Mouse (Mus musculus): ENCODE results near the gene Elavl1.
"Not testable (repeated sequence)": the region's sequence is repeated elsewhere in the genome, so short reads cannot be mapped to it uniquely, and the experiment has no call there.

Elavl1 gene

DNA sequence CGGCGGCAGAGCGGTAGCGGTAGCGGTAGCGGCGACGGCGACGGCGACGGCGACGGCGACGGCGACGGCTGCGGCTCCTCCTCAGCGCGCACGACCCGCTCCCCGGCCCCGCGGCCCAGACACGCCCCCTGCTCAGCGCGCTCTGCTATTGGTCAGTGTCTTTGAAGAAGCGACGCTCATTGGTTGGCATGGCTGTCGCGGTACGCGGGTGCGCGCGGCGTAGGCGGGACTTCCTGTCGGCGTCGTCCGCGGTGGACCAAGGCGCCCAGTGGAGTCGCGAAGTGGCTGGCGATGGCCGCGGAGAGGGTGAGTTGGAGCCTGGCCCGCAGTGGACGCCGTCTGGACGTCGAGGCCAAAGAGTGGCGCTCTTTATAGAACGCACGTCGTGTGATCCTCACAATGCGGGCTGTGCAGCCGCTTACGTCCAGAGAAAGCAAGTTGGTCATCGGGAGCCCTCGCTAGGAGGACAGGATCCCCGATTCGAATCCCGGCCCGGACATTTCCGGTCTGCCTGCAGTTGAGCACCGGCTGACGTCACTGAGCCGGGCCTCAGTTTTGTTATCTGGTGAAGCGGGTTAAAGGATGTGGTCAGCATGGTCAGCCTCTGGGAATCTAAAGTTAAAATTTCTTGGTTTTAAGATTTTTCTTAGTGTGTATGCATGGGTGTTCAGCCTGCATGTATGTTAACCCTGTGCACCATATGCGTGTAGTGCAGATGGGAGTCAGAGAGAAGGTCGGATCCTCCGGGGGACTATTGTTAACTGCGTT, at the start of gene Elavl1, which contains the start of gene Ccl25:
TSS of gene Elavl1 (minus strand) at position 431 of the 768 bp plus-strand sequence.
TSS of gene Ccl25 (plus strand) at position 228 of the 768 bp plus-strand sequence.
- DNase-seq (ENCODE audit: low spot score), result peak; percentile 96

DNA sequence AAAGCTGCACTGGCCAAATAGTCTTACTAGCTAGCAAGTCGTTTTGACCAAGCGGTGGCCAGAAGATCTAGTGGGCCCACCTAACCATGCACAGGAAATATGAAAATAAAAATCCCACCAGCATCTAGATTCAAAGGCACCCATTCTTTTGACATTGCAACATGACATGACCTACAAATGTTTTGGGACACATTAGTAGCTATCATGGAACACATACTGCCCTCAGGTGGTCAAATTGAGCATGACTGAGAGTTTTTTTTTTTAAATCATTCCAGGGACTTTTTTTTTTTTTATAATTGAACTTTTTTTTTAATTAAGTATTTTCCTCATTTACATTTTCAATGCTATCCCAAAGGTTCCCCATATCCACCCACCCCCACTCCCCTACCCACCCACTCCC, 47.4 kb upstream of the Elavl1 start:
- DNase-seq (ENCODE audit: low spot score), result no peak

DNA sequence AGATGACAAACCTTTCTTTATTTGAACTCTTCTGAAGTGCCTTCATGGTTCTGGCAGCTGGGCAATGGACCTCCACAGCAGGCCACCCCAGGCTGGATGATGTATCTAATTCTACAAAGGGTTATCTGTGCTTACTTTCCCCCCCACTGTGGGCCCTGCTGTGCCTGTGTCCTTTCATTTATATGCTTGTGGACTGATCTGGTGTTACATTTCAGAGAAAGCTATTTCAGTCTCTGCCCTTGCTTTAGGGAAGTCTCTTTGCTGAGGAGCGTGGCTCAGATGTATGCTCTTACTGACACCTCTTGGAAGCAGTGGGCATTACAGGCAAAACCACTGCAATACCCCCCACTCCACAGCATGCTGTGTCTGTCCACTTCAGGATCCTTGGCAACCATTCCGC, 44.9 kb upstream of the Elavl1 start:
- no peak for DNase-seq (ENCODE audit: low spot score)

DNA sequence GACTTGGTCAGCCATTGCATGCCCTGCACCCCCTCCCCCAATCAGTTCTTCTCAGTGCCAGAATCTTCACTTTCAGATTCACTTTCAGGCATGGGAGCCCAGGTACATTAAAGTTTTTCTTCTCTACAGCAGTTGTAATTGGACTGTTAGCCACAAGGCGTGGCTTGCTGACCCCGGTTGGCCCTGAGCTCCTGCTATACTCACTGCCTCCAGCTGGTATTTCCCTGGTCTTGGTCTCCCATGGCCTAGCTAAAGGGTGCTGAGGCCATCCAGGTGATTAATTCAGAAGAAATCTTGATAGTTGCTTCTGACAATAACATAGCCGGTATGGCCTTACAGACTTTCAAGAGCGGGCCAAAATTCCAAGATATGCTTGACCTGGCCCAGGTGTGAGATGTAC, 43.3 kb upstream of the Elavl1 start:
- no peak for DNase-seq (ENCODE audit: low spot score)

DNA sequence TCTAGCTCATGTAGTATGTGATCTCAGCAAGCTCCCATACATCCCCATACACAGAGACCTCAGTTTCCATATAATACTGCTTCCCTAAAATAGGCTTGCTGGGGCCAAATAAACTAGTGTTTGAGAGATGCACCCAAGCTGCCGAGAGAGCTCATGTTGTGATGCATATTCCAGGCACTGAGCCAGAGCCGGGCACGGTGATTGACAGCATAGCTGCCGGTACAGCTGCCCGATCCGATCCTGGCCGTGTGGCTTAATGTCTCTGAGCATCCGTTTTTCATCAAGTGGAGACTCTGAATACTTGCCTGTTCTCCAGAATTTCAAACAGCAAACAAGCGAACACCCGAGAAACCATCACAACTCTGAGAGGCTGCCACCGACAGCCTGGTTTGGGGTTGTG, 42.6 kb upstream of the Elavl1 start:
- DNase-seq (ENCODE audit: low spot score), result peak; percentile 46

DNA sequence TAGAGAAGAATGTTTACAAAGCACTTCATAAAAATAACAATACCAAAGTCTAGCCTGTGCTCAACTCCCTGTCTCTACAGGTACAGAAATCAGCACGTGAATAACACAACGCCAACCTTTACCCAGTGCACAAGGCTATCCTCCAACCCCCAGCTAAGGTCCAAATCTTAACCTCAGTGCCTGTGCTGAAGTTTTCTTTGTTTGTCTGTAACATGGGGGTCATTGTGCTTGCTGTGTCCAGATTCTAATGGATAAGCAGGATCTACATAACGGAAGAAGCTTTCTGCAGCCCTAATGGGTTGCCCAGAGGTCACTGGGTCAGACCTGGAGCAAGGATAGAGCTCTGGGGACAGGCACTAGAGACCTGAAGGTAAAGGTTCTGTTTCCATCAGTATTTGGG, 41.0 kb upstream of the Elavl1 start:
- no peak for DNase-seq (ENCODE audit: low spot score)

DNA sequence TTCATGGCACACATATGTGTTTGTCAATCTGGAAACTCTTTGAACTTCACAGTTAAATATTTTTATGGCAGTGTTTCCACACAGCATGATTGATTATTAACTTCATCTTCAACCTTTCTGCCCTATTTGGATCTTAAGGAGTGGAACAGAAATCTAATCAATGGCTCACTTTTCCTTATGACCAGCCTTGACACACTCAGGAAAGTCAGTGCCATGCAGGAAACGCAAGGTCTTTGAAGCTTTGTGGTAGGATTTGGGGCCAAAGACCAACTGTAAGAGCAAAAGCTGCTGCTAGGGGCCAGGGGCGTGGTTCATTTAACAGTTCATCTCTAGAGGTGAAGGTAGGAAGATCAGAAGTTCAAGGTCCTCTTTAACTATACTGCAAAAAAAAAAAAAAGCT, 35.7 kb upstream of the Elavl1 start:
- DNase-seq (ENCODE audit: low spot score), result no peak

DNA sequence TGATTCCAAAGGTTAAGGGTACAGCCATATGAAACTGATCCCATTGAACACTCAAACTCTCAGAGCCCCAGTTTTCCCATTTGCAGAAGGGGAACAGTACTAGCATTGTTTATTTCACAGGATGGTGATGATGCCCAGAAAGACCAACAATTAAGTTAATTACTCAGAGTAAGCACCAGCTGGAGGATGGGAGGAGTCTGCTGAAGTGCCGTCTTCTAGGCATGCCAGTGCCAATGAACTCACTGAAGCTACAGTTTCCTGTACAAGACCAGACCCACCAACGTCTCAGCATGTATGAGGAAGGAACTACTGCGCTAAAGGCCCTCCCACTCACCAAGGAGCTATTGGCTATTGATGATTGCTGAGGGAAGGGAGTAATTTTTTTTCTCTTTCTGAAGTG, 34.1 kb upstream of the Elavl1 start:
- no peak for DNase-seq (ENCODE audit: low spot score)

DNA sequence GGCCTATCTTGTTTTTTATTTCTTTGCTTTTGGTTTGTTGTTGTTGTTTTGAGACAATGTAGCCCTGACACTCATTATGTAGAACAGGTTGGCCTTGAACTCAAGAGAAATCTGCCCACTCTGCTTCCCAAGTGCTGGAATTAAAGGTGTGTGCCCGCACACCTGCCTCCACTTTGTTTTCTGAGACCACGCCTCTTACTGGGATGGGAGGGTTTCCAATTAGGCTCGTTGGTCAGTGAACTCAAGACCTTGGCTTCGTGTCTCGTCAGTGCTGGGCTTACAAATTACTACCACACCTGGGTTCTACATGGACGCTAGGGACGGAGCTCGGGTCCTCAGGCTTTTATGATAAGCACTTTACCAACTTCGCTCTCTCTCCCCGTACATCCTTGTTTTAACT, 30.2 kb upstream of the Elavl1 start:
- no peak for DNase-seq (ENCODE audit: low spot score)

DNA sequence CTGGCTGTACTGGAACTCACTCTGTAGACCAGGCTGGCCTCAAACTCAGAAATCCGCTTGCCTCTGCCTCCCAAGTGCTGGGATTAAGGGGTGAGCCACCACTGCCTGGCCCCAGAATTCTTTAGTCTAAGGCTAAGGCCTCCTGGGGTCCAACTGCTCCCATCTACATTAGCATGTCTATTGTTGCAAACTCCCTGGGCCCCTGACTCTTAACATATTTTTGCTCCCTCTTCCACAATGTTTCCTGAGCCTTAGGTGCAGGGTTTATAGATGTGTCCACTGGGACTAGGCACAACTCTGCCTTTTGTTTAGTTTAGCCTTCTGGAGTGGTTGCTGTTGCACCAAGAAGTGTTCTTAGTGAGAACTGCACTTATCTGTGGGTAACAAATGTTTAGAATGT, 29.3 kb upstream of the Elavl1 start:
- no peak for DNase-seq (ENCODE audit: low spot score)

DNA sequence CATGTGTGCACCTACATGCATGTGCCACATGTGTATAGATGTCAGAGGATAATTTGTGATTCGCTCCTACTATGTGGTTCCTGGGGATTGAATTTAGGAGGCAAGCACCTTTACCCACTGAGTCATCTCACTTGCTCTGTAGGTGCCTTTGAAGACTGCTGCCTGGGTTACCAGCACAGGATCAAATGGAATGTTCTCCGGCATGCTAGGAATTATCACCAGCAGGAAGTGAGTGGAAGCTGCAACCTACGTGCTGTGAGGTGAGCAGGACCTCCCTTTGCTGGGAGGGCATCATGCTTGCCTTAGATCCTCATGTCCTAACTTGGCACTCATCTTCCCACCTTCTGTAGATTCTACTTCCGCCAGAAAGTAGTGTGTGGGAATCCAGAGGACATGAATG, 28.5 kb upstream of the Elavl1 start:
- DNase-seq (ENCODE audit: low spot score), result no peak

DNA sequence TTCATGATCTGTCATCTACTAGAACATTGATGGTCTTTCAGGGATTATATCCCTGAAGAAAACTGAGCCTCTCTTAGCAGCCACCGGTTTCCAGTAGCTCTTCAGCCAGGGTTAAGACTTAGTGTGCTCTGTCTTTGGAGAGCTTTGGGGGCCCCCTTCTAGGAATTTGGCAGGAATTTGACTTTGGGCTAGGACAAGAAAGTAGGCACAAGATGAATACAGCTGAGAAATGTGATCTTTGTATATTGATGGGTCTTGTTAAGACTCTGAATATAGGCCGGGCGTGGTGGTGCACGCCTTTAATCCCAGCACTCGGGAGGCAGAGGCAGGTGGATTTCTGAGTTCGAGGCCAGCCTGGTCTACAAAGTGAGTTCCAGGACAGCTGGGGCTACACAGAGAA, 27.3 kb upstream of the Elavl1 start:
- not testable (repeated sequence) for DNase-seq (ENCODE audit: low spot score)

DNA sequence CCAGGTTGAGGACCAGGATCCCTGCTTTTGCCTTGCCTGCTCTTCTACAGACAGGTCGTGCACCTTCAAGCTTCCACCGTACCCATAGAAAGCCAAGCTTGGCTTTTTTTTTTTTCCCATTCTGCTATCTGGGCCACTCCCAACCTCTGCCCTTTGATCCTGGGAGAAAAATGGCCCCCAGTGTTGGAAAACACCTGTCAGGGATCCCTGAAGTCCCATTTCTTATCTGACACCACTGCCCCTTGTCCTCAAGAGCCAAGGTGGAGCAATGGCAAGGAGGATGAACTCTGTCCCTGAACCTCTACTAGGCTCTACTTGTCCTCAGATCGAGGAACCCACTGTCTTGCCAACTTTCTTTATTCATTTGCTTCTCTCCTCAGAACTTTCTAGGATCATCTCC, 25.4 kb upstream of the Elavl1 start:
- DNase-seq (ENCODE audit: low spot score), result no peak

DNA sequence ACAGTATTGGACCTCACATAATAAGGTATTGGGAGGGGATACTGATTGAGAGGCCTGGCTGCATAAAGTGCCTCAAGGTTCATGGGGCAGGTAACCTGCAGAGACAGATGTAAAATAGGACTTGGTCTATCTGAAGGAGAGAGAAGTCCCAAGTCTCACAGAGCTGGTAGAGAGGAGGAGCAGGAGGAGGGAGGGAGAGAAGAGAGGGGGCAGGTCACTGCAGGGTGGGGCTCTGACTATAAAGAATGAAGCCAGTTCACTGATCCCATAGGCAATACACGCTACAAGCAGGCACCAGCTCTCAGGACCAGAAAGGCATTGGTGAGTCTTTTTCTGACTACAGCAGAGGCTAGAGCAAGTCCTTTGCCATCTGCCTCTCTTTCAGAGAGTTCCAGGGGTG, 24.1 kb upstream of the Elavl1 start:
- no peak for DNase-seq (ENCODE audit: low spot score)

DNA sequence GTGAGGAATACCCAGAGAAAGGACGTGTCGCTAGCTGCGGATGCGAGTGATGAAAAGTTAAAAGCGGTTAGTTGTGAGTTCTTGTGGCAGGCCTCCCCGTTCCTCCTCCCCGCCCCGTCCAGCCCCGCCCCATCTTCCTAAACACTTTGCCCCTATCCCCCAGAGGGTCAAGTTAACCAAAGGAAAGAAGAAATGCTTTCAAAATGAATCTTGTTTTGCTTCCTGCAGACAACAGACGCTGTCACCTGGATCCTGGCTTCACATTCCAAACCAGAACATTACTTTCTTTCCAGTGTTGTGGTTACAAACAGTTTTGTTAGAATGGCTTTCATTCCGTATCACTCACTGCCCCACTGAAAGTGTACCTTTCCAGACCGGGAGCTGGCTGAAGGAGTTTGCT, 23.1 kb upstream of the Elavl1 start:
- no peak for DNase-seq (ENCODE audit: low spot score)

DNA sequence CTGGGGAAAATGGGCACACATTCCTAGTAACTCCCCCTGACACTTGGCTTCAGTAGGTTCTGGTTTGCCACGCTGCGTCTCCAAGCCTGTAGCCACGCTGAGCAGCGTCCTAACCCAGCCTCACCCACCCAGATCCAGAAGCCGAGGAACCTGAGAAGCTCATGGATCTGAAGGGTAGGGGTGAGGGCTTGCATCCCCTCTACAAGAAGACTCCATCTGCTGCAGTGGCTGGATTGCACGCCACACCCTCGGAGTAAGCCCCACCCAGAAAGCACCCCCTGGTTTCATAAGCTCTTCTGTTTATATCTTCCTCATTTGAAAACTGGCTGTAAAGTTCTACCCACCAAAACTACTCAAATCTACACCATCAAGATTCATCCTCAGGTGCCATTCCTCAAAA, 22.4 kb upstream of the Elavl1 start:
- no peak for DNase-seq (ENCODE audit: low spot score)

DNA sequence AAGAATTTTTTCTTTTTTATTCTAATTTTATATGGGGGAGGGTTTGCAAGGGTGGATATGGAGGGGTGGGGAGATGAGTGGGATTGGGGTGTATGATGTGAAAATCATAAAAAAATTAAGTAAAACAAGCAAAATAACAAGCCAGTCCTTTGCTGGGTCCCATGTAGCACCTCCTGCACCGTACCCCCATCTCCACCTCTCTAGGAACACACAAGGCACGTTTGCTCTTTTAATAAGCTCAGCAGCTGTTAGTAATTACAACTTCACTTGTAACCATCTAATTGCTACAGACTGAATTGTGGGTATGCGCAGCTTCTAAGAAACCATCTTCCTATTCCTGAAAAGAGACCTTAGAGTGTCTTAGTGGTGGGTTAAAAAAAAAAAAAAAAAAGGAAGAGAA, 15.0 kb upstream of the Elavl1 start:
- DNase-seq (ENCODE audit: low spot score), result no peak

DNA sequence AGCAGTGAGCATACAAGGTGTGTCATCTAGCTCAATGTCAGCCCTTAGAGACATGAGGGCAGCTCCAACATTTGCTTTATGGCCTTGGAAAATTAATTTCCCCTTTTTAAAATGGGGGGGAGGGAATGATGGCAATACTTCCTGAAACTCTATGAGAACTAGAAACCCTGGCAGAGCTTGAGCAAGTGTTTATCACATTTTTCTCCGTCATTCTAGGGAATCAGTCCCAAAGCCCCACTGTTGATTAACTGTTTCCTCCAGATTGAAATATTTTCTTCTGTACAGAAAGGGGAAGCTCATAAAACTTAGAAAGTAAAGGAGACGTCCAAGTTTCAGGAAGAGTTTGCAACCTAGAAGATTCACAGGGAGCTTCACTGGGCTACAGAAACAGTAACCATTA, 10.5 kb upstream of the Elavl1 start:
- DNase-seq (ENCODE audit: low spot score), result no peak

DNA sequence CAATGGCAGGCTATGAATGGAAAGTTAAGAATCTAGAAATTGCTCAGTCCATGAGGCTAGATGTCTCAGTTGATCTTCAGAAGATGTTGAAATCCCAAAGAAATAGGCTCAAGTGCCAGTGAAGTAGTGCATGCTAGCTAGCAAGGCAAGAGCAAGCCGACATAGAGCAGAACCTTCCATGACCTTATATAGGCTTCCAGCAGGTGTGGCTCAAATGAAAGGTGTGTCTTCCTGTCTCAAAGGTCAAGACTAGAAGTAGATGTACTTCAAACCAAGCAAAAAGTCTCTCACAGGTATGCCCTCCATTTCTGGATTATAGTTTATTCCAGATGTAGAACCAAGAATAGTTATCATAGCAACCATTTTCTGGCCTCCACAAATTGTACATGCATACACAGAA, 8.8 kb upstream of the Elavl1 start:
- no peak for DNase-seq (ENCODE audit: low spot score)

DNA sequence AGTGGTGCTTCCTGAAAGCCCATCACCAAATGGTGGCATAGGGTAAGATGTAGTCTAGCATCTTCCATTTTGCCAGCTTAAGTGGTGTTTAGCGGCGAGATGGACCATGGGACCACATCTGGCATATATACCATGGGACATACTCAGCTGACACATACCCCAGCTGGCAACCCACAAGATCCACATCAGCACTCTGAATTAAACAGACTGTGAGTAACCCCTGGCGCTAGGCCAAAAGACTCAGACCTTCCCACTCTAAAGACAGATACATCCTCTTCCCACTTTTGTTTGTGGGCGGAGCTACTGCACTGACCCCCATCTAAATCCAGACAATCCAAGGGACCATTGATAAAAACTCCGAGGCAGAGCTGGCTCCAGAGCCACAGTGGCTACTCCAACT, 3.8 kb upstream of the Elavl1 start:
- no peak for DNase-seq (ENCODE audit: low spot score)

DNA sequence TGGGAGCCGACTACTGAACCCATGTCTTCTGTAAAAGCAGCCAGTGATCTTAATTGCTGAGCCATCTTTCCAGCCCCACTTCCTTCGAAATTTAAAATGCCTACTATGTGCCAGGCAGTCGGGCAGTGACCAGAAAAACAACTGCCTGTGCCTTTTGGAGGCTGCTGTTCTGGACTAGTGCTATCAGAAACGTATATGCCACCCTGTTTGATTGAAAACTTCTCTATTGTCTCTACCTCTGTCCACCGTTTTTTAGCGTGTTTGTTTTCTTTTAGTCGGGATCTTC, 481 bp upstream of the Elavl1 start:
- no peak for DNase-seq (ENCODE audit: low spot score)

DNA sequence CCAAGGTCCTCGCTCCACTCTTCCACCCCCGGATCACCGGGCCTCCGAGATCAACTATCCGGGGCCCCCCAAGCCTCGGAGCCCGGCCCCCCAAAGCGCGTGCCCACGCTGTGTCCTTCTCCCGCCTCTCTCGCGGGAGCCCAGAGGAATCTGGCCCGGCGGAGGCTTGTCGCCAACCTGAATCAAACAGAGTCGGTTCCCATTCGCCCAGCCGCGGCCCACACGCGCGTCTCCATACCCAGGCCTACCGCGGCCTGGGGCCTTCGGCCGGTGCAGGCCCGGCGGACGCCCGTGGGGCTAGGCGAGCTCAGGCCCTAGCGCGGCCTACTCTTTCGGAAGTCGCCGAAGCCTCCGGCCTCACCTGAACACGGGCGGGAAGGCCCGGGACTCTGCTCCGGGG, 688 bp downstream of the Elavl1 start:
- DNase-seq (ENCODE audit: low spot score), result peak; percentile 20

DNA sequence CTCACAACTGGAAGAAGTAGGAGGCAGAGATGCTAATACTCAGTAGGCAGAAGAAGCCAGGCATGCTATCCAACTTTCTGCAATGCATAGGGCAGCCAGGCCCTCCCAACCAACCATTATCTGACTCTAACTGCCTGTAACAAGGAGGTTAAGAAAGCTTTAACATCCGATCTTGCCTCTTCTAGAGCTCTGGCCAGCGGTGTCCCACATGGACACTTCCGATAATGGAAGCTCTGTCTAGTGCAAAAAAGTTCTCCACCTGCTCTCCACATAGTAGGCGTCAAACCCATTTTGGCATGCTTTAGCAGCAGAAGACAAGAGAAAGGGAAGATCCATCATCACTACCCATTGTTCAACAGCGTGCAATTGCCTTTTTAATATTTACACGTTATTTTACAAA, 1.3 kb downstream of the Elavl1 start:
- no peak for DNase-seq (ENCODE audit: low spot score)

DNA sequence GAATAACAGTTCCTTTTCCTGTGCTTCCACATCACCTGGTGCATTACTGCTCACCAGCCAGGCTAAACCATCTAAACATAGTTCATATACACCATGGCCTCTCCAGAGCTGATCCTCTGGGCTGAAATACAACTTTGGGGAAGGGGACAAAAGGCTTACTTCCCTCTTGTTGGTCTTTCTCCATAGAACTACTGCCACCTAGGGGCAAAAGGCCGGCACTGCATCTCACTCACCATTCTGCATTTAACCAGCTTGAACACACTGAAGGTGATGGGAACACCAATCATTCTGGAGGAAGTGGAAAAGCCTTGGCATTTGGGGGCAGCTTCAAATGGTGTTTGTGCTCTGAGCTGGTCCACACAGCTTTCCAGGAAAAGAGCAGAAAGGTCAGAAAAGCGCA, 2.7 kb downstream of the Elavl1 start:
- DNase-seq (ENCODE audit: low spot score), result peak; percentile 94

DNA sequence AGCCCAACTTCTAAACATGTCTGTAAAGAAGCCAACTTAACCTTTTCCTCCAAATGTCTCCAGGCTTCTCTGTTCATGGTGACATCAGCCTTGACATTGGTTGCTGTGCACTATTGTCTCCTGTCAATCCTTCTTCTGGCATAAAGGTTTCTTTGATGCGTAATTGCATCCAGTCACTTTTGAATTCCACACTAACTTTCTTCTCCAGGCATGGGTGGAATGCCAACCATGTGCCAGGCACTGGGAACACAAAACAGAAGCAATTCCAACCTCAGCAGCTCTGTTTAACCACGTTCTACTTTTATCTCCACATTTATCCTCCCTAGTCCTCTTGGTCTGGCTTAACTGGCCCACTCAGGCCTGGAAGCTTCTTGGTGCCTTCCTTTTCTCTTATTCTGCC, 4.2 kb downstream of the Elavl1 start:
- DNase-seq (ENCODE audit: low spot score), result no peak
